Mouse (Mus musculus) kidney, embryonic 16.5 days (tissue): Measurements from ENCODE around the gene Btg3. TPM values are rescaled to one million over a fixed set of nuclear protein-coding genes. Genes with fewer than 3 reads are reported as not detected.

Experiments
- ATAC-seq: fragments of 200-750 bp; cut with Nextera tagmentation; 2 replicates; pipeline ENCODE4 v1.8.0; 2017; ENCODE audit warnings: moderate TSS enrichment; ENCODE audit not compliant: low FRiP score, low TSS enrichment
- H3K27ac ChIP-seq: fragments of 300-500 bp; sonication (generic); 2 replicates; pipeline ENCODE4 v1.5.1; 2014; ENCODE audit warnings: low read length
- H3K27me3 ChIP-seq: fragments of 300-500 bp; sonication (generic); 2 replicates; pipeline ENCODE4 v1.6.1; 2014; ENCODE audit warnings: low read length, control low read depth, mixed read lengths; ENCODE audit not compliant: insufficient read depth
- H3K36me3 ChIP-seq: fragments of 300-500 bp; sonication (generic); 2 replicates; pipeline ENCODE4 v1.6.1; 2014; ENCODE audit warnings: low read length, control low read depth, mixed read lengths; ENCODE audit not compliant: insufficient read depth
- H3K4me1 ChIP-seq: fragments of 300-500 bp; sonication (generic); 2 replicates; pipeline ENCODE4 v1.6.1; 2014; ENCODE audit warnings: low read length, control low read depth, mixed read lengths; ENCODE audit not compliant: insufficient read depth
- H3K4me2 ChIP-seq: fragments of 300-500 bp; sonication (generic); replicated peaks from 2 replicates; pipeline ENCODE4 v1.6.1; 2014; ENCODE audit warnings: low read depth, low read length
- H3K4me3 ChIP-seq: fragments of 300-500 bp; sonication (generic); 2 replicates; pipeline ENCODE4 v1.5.1; 2014; ENCODE audit warnings: mild to moderate bottlenecking, low read length
- H3K9ac ChIP-seq: fragments of 300-500 bp; sonication (generic); replicated peaks from 2 replicates; pipeline ENCODE4 v1.6.1; 2014; ENCODE audit warnings: low read length
- H3K9me3 ChIP-seq: fragments of 300-500 bp; sonication (generic); 2 replicates; pipeline ENCODE4 v1.6.1; 2016; ENCODE audit warnings: low read length, control low read depth
- WGBS: fragments of 180-500 bp; shearing (Covaris S2); extraction: QIAGEN DNeasy Blood & Tissue Kit; methylation state at CpG from one replicate; pipeline ENCODE4 v1.1.7; 2014; 5-methylcytosine and 5-hydroxymethylcytosine counted together
- polyA plus RNA-seq: library from polyadenylated mRNA; unstranded; fragments of >200 nt; fragmentation: Nextera tagmentation; extraction: Ambion mirVana; gene quantifications from 2 replicates; pipeline ENCODE4 v1.2.1, GENCODE M21; 2015

Btg3 gene
- polyA plus RNA-seq, 1 experiment from 2014 or later, result 33.1 TPM

- 86% methylated on average over 1 of the region's 1 CpGs for WGBS
- Histone ChIP-seq H3K36me3 (no peaks in the 10 kb centered on the region), H3K27me3 (no peaks in the 10 kb centered on the region), H3K4me3 (no peak overlapping the region), H3K9ac (no peak overlapping the region), H3K9me3 (no peaks in the 10 kb centered on the region), H3K27ac (no peak overlapping the region), H3K4me1 (no peaks in the 10 kb centered on the region), H3K4me2 (no peak overlapping the region)
- ATAC-seq, result no peak
These were observed 82.9 kb downstream of the Btg3 start for GRCm38 (mm10) chr16:78294051-78294450.

- no peaks in the 10 kb centered on the region for H3K27me3 ChIP-seq
- no peaks in the 10 kb centered on the region for H3K36me3 ChIP-seq
- H3K27ac ChIP-seq, result no peak overlapping the region
- ATAC-seq, result no peak
- H3K9me3 ChIP-seq, result no peaks in the 10 kb centered on the region
- no peaks in the 10 kb centered on the region for H3K4me1 ChIP-seq
- H3K4me2 ChIP-seq, result no peak overlapping the region
- WGBS, result 53% methylated on average over 5 of the region's 5 CpGs
- no peak overlapping the region for H3K9ac ChIP-seq
- H3K4me3 ChIP-seq, result no peak overlapping the region
These were observed 93.8 kb downstream of the Btg3 start for GRCm38 (mm10) chr16:78283231-78283630.

Other genes starting within 250 kb of the Btg3 start
- gene Cxadr, start 75.7 kb downstream of the Btg3 start, polyA plus RNA-seq, result 37.2 and 39.3 TPM in 2 replicates
- gene D16Ertd472e, start 199.5 kb upstream of the Btg3 start, polyA plus RNA-seq, result 11.9 and 14.2 TPM in 2 replicates